Mouse (Mus musculus) heart, embryonic 11.5 days (tissue): ENCODE measurements around the gene Hpse2. TPM values are rescaled to one million over a fixed set of nuclear protein-coding genes. Genes with fewer than 3 reads are reported as not detected.

ENCODE experiments used
- ATAC-seq: fragments of 200-750 bp; cut with Nextera tagmentation; replicated peaks from 2 replicates; pipeline ENCODE4 v1.8.0; 2017; ENCODE audit warnings: moderate library complexity; ENCODE audit not compliant: insufficient number of reproducible peaks, low FRiP score, low TSS enrichment
- H3K27ac ChIP-seq: fragments of 300-500 bp; sonication (generic); 2 replicates; pipeline ENCODE4 v1.5.1; 2014; ENCODE audit warnings: mild to moderate bottlenecking, low read depth, low read length
- H3K27me3 ChIP-seq: fragments of 300-500 bp; sonication (generic); 2 replicates; pipeline ENCODE4 v1.6.1; 2014; ENCODE audit warnings: mild to moderate bottlenecking, low read length, mixed read lengths; ENCODE audit not compliant: control insufficient read depth, insufficient read depth
- H3K36me3 ChIP-seq: fragments of 300-500 bp; sonication (generic); 2 replicates; pipeline ENCODE4 v1.6.1; 2014; ENCODE audit warnings: mild to moderate bottlenecking, low read length, moderate library complexity, mixed read lengths; ENCODE audit not compliant: control insufficient read depth, insufficient read depth
- H3K4me1 ChIP-seq: fragments of 300-500 bp; sonication (generic); 2 replicates; pipeline ENCODE4 v1.6.1; 2014; ENCODE audit warnings: low read length; ENCODE audit not compliant: control insufficient read depth, insufficient read depth
- H3K4me2 ChIP-seq: fragments of 300-500 bp; sonication (generic); 2 replicates; pipeline ENCODE4 v1.6.1; 2014; ENCODE audit warnings: mild to moderate bottlenecking, moderate library complexity
- H3K4me3 ChIP-seq: fragments of 300-500 bp; sonication (generic); 2 replicates; pipeline ENCODE4 v1.5.1; 2014; ENCODE audit warnings: low read depth, low read length
- H3K9ac ChIP-seq: fragments of 300-500 bp; sonication (generic); 2 replicates; pipeline ENCODE4 v1.6.1; 2014; ENCODE audit warnings: mild to moderate bottlenecking, low read depth, low read length, moderate library complexity
- H3K9me3 ChIP-seq: fragments of 300-500 bp; sonication (generic); replicated peaks from 2 replicates; pipeline ENCODE4 v1.6.1; 2016; ENCODE audit warnings: low read length; ENCODE audit not compliant: control insufficient read depth
- WGBS: fragments of 180-500 bp; shearing (Covaris S2); extraction: QIAGEN DNeasy Blood & Tissue Kit; methylation state at CpG from one replicate; pipeline ENCODE4 v1.1.7; 2014; ENCODE audit not compliant: insufficient replicate concordance; 5-methylcytosine and 5-hydroxymethylcytosine counted together
- polyA plus RNA-seq: library from polyadenylated mRNA; unstranded; fragments of >200 nt; fragmentation: Nextera tagmentation; extraction: Ambion mirVana; gene quantifications from 2 replicates; pipeline ENCODE4 v1.2.1, GENCODE M21; 2014

Hpse2 gene
- polyA plus RNA-seq, 1 experiment from 2014 or later = 0.27 TPM

DNA sequence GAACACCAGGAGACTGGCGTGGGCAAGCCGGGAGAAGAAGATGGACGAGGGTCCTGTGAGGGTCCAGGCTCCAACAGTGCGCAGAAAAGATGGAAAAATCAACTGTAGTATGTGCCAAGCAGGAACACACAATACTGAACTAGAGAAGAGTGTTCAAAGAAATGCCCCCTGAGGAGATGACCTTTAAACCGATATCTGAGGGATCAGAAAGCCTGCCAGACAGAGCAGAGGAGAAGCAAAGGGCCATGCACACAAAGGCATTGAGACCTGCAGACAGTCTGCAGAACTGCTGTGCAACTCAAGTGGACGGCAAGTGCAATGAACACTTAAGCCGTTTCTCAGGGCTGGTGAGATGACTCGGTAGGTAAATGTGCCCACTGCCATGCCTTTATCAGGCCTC lies 620.8 kb downstream of the Hpse2 start:
- 59% methylated on average over 8 of the region's 8 CpGs for WGBS
- Histone ChIP-seq H3K9me3 (no peaks in the 10 kb centered on the region), H3K36me3 (no peaks in the 10 kb centered on the region), H3K27ac (no peak overlapping the region), H3K27me3 (no peaks in the 10 kb centered on the region), H3K9ac (no peak overlapping the region), H3K4me3 (no peak overlapping the region), H3K4me1 (0 out of 2 replicates have a peak, but pooled peaks cover 9% of the 10 kb centered on the region), H3K4me2 (no peak overlapping the region)
- ATAC-seq = no peak

DNA sequence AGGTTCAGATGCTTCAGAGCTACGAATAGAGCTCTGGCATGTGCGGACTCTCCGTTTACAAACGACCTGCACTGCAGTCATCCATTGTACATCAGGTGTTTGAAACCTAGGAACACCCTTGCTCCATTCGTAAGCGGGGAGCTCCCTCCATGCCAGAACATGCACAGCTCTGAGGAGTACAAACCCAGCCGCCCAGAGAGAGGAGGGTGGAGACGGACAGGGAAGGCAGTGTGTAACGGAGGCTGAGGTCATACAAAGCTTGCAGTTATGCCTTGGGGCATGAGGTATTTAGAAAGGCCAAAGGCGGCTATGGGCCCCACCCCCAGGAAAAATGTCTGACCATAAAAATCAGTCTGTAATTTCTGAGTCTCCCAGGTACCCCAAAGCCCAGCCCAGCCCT lies 623.8 kb downstream of the Hpse2 start:
- no peak for ATAC-seq
- Histone ChIP-seq H3K4me3 (no peak overlapping the region), H3K27ac (no peak overlapping the region), H3K4me1 (0 out of 2 replicates have a peak, but pooled peaks cover 9% of the 10 kb centered on the region), H3K9me3 (no peaks in the 10 kb centered on the region), H3K4me2 (no peak overlapping the region), H3K36me3 (no peaks in the 10 kb centered on the region), H3K9ac (no peak overlapping the region), H3K27me3 (no peaks in the 10 kb centered on the region)
- 74% methylated on average over 10 of the region's 10 CpGs for WGBS

DNA sequence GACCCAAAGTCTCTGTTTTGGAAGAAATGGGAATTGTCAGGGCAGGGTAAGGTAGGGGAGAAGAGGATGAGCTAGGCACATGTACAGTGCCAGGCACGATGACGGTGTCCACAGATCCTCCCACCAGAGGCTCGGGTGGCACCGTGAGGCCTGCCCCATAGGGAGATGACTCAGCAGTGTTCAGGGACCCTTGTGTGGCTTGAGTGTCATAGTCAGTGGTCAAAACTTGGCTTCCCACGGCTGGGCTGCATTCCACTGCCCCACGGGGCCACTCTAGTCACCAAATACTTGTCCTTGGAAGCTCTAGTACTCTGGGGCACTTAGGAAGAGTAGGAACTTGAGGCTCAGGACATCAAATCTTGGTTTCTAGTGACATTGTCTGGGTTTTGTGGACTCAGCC lies 631.5 kb downstream of the Hpse2 start:
- Histone ChIP-seq H3K27me3 (no peaks in the 10 kb centered on the region), H3K27ac (no peak overlapping the region), H3K9me3 (no peaks in the 10 kb centered on the region), H3K4me1 (peaks cover 21% of the 10 kb centered on the region), H3K4me2 (no peak overlapping the region), H3K9ac (no peak overlapping the region), H3K4me3 (no peak overlapping the region), H3K36me3 (no peaks in the 10 kb centered on the region)
- WGBS = 72% methylated on average over 6 of the region's 6 CpGs
- no peak for ATAC-seq

DNA sequence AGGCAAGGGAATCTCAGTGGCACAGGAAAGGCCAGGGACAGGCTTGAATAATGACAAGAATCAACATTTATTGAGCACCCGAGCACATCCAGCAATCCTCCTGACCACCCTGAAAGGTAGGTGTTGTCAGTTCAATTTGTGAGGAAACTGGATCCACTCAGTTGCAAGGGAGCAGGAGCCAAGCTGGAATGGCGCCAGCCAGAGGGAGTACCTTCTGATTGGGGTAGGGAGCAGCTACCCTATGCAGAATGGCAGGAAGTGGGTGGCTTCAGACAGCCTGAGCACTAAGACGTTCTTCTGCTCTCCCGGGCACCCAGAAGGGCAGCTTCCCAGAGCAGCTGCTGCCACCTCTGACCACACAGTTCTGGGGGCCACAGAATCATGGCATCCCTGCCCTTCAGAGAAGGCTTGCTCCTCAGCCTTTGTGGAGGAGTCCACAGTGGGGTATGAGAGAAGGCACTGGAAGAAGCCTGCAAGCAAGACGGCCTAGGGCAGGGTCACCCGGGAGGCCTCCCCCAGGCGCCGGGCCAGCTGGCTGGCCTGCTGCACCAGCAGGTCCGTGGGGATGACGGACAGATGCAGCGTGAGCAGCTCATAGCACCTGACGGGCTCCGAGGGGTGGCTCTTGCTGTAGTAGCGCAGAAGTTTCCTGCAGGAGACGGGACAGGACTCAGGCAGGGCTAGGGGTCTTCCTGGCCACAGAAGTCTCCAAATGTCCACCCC lies 632.8 kb downstream of the Hpse2 start:
- Histone ChIP-seq H3K4me3 (no peak overlapping the region), H3K9me3 (no peaks in the 10 kb centered on the region), H3K4me1 (peaks cover 23% of the 10 kb centered on the region), H3K36me3 (no peaks in the 10 kb centered on the region), H3K27ac (0 out of 2 replicates have a peak overlapping the region, but pooled peaks have one; percentile 10), H3K9ac (no peak overlapping the region), H3K4me2 (no peak overlapping the region), H3K27me3 (no peaks in the 10 kb centered on the region)
- 65% methylated on average over 15 of the region's 15 CpGs for WGBS
- ATAC-seq = no peak

DNA sequence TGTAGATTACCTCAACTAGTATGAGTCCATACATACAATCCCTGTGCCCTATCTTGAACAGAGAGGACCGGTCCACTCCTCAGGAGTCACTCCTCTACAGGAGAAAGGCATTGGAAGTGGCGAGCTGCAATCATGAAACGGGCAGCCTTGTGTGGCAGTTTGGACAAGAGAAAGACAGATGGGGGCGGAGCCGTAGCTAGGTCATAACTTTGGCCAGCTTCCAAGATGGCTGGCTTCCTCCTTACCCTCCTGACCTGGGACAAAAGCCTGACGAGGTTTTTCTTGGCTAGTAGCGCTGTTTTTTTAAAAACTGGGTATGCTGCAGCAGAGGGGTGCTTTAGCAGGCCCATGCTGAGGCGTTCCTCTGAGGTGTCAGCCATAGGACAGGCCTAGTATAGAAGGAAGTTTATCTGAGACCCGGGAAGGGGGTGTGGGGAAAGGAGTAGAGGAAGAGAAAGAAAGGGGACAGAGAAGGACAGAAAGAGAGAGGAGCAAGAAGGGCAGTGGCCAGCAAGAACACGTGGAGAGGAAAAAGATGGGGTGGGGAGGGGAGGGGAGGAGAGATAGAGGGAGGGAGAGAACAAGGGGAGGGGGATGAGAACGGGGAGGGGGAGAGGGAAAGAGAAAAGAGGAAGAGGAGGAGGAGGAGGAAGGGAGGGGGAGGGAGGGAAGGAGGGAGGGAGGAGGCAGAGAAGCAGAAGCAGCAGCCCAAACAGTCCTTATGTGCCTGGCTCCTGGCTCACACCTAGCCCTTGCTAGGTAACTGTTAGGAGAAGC lies 634.8 kb downstream of the Hpse2 start:
- no peak overlapping the region for H3K4me3 ChIP-seq
- 20% methylated on average over 10 of the region's 11 CpGs for WGBS

DNA sequence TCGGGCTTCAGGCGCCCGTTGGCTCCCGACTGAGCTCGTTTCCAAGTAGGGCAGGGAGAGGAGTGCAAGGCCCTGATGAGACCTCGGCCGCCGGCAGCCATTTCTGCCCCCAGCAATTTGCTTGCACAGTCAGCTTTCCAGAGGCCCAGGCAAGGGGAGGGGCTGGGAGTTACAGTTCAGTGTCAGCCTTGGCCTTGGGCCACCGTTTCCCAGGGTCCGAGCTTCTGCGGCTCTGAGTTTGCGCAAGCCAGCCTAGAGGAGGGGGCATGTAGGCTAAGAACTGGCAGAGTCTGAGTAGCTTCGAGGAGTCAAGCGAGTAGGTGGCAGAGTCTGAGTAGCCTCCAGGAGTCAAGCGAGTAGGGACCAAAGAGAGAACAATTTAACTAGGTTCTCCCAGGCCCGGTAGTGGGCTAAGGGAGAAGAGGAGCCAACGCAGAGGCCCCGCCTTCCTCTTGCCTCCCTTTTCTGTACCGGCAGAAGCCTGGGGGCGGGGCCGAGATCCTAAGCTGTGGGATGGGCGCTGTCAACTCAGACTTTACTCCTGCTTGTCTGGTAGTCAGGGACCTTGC lies 635.7 kb downstream of the Hpse2 start, which contains the start of gene Pyroxd2:
Gene Pyroxd2, minus strand, starts transcription at position 413 of the 569 bp plus-strand sequence.
- WGBS = 3% methylated on average over 22 of the region's 22 CpGs
- H3K36me3 ChIP-seq = no peaks in the 10 kb centered on the region
- H3K4me2 ChIP-seq = peak within 1 kb of the TSS; percentile 67
- H3K4me1 ChIP-seq = peaks cover 34% of the 10 kb centered on the region
- H3K27me3 ChIP-seq = no peaks in the 10 kb centered on the region
- H3K9ac ChIP-seq = peak within 1 kb of the TSS; percentile 76
- peak within 1 kb of the TSS; percentile 95 for H3K27ac ChIP-seq
- ATAC-seq = peak; percentile 81
- no peaks in the 10 kb centered on the region for H3K9me3 ChIP-seq
- H3K4me3 ChIP-seq = peak within 1 kb of the TSS; percentile 36

More for the DNA sequence above, 634.8 kb downstream of the Hpse2 start:
- Histone ChIP-seq H3K4me1 (peaks cover 34% of the 10 kb centered on the region), H3K4me2 (peak overlapping the region; percentile 67), H3K9ac (peak overlapping the region; percentile 76), H3K36me3 (no peaks in the 10 kb centered on the region), H3K27ac (peak overlapping the region; percentile 95), H3K27me3 (no peaks in the 10 kb centered on the region), H3K9me3 (no peaks in the 10 kb centered on the region)
- peak; percentile 23 for ATAC-seq

DNA sequence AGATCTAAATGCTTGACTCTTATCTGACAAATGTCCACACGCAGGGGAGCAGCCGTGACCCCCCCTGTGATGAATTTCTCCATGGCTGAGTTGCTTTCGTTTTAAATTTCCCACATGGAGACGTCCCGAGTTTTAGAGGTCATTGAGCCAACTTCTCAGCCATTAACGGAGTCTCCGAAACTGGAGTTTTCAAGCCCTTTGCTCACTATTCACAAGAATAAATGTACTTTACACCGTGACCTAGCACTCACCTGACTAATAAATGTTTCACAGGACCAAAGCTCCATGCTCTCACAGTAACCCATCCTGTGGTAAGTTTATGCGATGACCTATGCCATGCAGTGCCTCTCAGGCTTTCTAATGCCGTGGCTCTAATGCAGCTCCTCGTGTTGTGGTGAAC lies 638.0 kb downstream of the Hpse2 start:
- H3K27me3 ChIP-seq = no peaks in the 10 kb centered on the region
- no peak overlapping the region for H3K4me3 ChIP-seq
- H3K27ac ChIP-seq = no peak overlapping the region
- ATAC-seq = no peak
- H3K9me3 ChIP-seq = no peaks in the 10 kb centered on the region
- peaks cover 30% of the 10 kb centered on the region for H3K4me1 ChIP-seq
- 44% methylated on average over 11 of the region's 11 CpGs for WGBS
- peak overlapping the region; percentile 22 for H3K4me2 ChIP-seq
- no peaks in the 10 kb centered on the region for H3K36me3 ChIP-seq
- no peak overlapping the region for H3K9ac ChIP-seq

DNA sequence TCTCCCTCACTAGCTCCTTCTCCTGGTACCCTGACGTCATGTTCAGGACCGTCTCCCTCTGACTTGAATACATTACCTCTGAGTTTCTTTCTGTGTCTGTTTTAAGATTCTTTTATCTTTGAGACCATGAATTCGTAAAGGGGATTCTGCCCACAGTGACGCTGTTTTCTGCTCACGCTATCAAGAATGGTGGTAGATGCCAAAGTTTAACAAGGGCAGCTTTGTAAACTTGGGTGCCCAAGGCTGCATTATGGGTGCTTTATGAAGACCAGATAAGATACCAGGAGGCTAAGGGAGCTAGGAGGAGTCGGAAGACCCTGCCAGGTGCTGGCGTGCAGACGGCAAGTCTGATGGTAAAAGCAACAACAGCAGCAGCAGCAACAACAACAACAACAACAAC lies 641.5 kb downstream of the Hpse2 start:
- Histone ChIP-seq H3K4me3 (no peak overlapping the region), H3K27ac (no peak overlapping the region), H3K4me2 (no peak overlapping the region), H3K27me3 (no peaks in the 10 kb centered on the region; the same call in 1 of the 2 replicates), H3K36me3 (no peaks in the 10 kb centered on the region), H3K9ac (no peak overlapping the region), H3K9me3 (no peaks in the 10 kb centered on the region), H3K4me1 (peaks cover 34% of the 10 kb centered on the region)
- WGBS = 83% methylated on average over 8 of the region's 8 CpGs
- no peak for ATAC-seq
